Mouse (Mus musculus): ENCODE results near the gene Safb2. TPM values are rescaled to one million over a fixed set of nuclear protein-coding genes. Genes with fewer than 3 reads are reported as not detected.
A peak's percentile ranks its signal among the peaks of the same experiment; 100 is the strongest.

The Safb2 gene
- polyA plus RNA-seq, 1 experiment: 99.5 TPM

GRCm38 (mm10) chr17:56550784-56551475 is 33.5 kb downstream of the Safb2 start:
- DNase-seq: no peak
- no peak for TF ChIP-seq POLR2A (IDR thresholded peaks at IDR 0.05; ENCODE audit: borderline replicate concordance, extremely low read depth, low read depth, low read length)
- no peak for TF ChIP-seq CTCF (IDR thresholded peaks at IDR 0.05; ENCODE audit: insufficient read depth, low read length)
- Histone ChIP-seq H3K4me1 (ENCODE audit: control insufficient read depth, insufficient read depth, low read length) (no peaks in the 10 kb centered on the region), H3K4me3 (replicated peaks; ENCODE audit: extremely low read depth, low read depth, low read length) (no peak overlapping the region)
- 70% methylated on average over 12 of the region's 12 CpGs for WGBS

DNA sequence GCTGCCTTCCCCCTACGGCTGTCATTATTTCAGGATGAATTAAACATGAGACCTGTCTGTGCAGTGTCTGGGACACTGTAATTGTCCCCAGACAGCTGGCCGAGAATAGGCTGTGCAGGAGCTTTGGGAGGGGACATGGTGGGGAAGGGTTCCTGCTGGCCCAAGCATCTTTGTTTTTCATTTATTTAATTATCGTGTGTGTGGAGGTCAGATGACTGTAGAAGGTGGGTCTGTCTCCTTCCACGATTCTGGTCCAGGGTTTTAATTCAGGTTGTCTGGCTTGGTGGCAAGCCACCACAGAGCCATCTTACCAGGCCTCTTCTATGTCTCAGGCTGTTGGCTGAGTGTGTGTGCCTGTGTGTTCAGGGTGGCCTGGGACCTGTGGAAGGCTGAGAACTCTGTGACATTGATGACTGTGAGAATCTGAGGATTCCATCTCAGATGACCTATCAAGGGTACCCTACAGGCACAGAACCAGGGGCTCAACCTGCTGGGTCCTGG is 35.7 kb downstream of the Safb2 start:
- Histone ChIP-seq H3K4me1 (ENCODE audit: control insufficient read depth, insufficient read depth, low read length) (no peaks in the 10 kb centered on the region), H3K4me3 (replicated peaks; ENCODE audit: extremely low read depth, low read depth, low read length) (no peak overlapping the region)
- 74% methylated on average over 4 of the region's 4 CpGs for WGBS
- TF ChIP-seq POLR2A (IDR thresholded peaks at IDR 0.05; ENCODE audit: borderline replicate concordance, extremely low read depth, low read depth, low read length) (no peak), CTCF (IDR thresholded peaks at IDR 0.05; ENCODE audit: insufficient read depth, low read length) (no peak)
- no peak for DNase-seq

- Histone ChIP-seq H3K4me1 (ENCODE audit: control insufficient read depth, insufficient read depth, low read length) (no peaks in the 10 kb centered on the region), H3K4me3 (replicated peaks; ENCODE audit: extremely low read depth, low read depth, low read length) (no peak overlapping the region)
- WGBS: 72% methylated on average over 9 of the region's 9 CpGs
- TF ChIP-seq POLR2A (IDR thresholded peaks at IDR 0.05; ENCODE audit: borderline replicate concordance, extremely low read depth, low read depth, low read length): no peak
- TF ChIP-seq CTCF (IDR thresholded peaks at IDR 0.05; ENCODE audit: insufficient read depth, low read length): no peak
- peak; percentile 2 for DNase-seq
Measured at GRCm38 (mm10) chr17:56547846-56548604, 36.4 kb downstream of the Safb2 start.

- Histone ChIP-seq H3K4me1 (ENCODE audit: control insufficient read depth, insufficient read depth, low read length) (no peaks in the 10 kb centered on the region), H3K4me3 (replicated peaks; ENCODE audit: extremely low read depth, low read depth, low read length) (no peak overlapping the region)
- 73% methylated on average over 17 of the region's 17 CpGs for WGBS
- peak; percentile 0 for DNase-seq
- TF ChIP-seq POLR2A (IDR thresholded peaks at IDR 0.05; ENCODE audit: borderline replicate concordance, extremely low read depth, low read depth, low read length): no peak
- no peak for TF ChIP-seq CTCF (IDR thresholded peaks at IDR 0.05; ENCODE audit: insufficient read depth, low read length)
Measured at GRCm38 (mm10) chr17:56547116-56547845, 37.1 kb downstream of the Safb2 start.

- TF ChIP-seq CTCF (IDR thresholded peaks at IDR 0.05; ENCODE audit: insufficient read depth, low read length) (no peak), POLR2A (IDR thresholded peaks at IDR 0.05; ENCODE audit: borderline replicate concordance, extremely low read depth, low read depth, low read length) (no peak)
- WGBS: 85% methylated on average over 5 of the region's 5 CpGs
- Histone ChIP-seq H3K4me3 (replicated peaks; ENCODE audit: extremely low read depth, low read depth, low read length) (no peak overlapping the region), H3K4me1 (ENCODE audit: control insufficient read depth, insufficient read depth, low read length) (no peaks in the 10 kb centered on the region)
- DNase-seq: peak; percentile 1
Measured at GRCm38 (mm10) chr17:56546576-56546975, 37.8 kb downstream of the Safb2 start.

DNA sequence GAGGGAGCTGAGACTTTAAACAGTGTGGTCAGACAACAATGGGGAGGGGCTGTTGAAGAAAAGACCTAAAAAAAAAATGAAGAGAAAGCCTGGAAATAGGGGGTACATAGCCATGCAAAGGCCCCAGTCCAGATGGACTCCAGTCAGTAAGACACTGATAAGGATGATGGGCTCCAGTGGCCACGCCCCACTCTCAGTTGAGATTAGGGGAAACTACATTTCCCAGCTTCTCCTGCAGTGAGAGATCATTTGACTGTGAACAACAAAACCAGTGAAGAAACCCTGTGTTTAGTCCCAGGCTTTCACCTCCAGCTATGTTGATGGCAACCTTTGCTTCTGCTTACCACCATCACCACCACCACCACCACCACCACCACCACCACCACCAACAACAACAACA is 38.4 kb downstream of the Safb2 start:
- TF ChIP-seq CTCF (IDR thresholded peaks at IDR 0.05; ENCODE audit: insufficient read depth, low read length) (no peak), POLR2A (IDR thresholded peaks at IDR 0.05; ENCODE audit: borderline replicate concordance, extremely low read depth, low read depth, low read length) (no peak)
- H3K4me3 ChIP-seq (replicated peaks; ENCODE audit: extremely low read depth, low read depth, low read length): no peak overlapping the region
- 67% methylated on average over 1 of the region's 1 CpGs for WGBS
- peak; percentile 0 for DNase-seq
- no peaks in the 10 kb centered on the region for H3K4me1 ChIP-seq (ENCODE audit: control insufficient read depth, insufficient read depth, low read length)

DNA sequence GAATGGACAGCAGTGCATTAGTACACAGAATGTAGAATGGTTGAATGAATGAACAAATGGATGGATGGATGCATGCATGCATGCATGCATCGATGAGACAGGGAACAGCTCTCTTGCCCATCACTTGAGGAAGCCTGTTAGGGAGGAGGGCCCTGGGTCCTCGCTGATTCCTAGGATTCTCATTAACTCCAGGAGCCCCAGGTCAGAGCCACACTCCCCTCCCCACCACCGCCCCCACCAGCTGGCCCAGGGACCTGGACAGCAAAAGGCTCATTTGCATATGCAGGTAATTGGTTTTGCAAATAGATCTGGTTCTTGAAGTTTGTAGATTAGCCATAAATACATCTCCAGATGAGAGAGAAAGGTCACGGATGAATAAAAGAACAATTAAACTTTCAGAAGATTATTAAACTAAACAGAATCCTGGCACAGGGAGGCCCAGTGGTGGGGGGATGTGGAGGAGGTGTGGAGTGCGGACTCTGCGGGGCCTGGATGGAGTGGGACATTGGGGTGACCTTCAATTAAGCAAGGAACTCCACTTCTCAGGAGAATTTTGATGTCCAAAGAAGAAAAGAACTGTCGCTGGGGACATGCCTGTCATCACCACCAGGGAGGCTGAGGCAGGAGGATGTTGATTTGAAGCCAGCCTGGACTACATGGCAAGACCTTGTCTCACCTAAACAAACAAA is 39.5 kb downstream of the Safb2 start:
- no peak for DNase-seq
- Histone ChIP-seq H3K4me1 (ENCODE audit: control insufficient read depth, insufficient read depth, low read length) (no peaks in the 10 kb centered on the region), H3K4me3 (replicated peaks; ENCODE audit: extremely low read depth, low read depth, low read length) (no peak overlapping the region)
- TF ChIP-seq CTCF (IDR thresholded peaks at IDR 0.05; ENCODE audit: insufficient read depth, low read length) (no peak), POLR2A (IDR thresholded peaks at IDR 0.05; ENCODE audit: borderline replicate concordance, extremely low read depth, low read depth, low read length) (no peak)
- WGBS: 76% methylated on average over 7 of the region's 7 CpGs

- TF ChIP-seq CTCF (IDR thresholded peaks at IDR 0.05; ENCODE audit: insufficient read depth, low read length) (no peak), POLR2A (IDR thresholded peaks at IDR 0.05; ENCODE audit: borderline replicate concordance, extremely low read depth, low read depth, low read length) (no peak)
- no peak for DNase-seq
- WGBS: 74% methylated on average over 3 of the region's 3 CpGs
- H3K4me1 ChIP-seq (ENCODE audit: control insufficient read depth, insufficient read depth, low read length): no peaks in the 10 kb centered on the region
- H3K4me3 ChIP-seq (replicated peaks; ENCODE audit: extremely low read depth, low read depth, low read length): no peak overlapping the region
Measured at GRCm38 (mm10) chr17:56543684-56544224, 40.6 kb downstream of the Safb2 start.
